Mouse (Mus musculus): ENCODE results near the gene Gpd1. TPM values are rescaled to one million over a fixed set of nuclear protein-coding genes. Genes with fewer than 3 reads are reported as not detected.
"Not testable (repeated sequence)": the region's sequence is repeated elsewhere in the genome, so short reads cannot be mapped to it uniquely, and the experiment has no call there.

Gene Gpd1
- polyA plus RNA-seq, 1 experiment from 2014 or later = 0.10 TPM

DNA sequence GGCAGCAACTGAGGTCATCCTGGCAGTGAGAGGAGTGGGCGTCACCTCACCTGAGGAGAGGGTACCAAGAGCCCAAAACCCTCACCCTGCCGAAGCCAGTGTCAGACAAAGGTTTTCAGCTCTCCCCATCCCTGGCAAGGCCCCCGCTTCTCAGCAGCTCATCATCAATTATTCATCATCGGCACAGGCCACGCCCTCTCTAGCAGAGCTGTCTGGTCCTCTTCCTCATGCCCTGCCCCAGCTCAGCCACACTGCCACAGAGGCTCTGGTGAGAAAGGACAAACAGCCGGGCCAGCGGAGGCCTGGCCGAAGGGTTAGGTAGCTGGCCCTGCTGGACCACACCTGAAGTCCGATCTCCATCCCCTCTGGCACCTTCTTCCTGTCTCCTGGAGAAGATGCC is 25.3 kb upstream of the Gpd1 start:
- no peak overlapping the region for H3K4me3 ChIP-seq (ENCODE audit: low read depth, low read length)

DNA sequence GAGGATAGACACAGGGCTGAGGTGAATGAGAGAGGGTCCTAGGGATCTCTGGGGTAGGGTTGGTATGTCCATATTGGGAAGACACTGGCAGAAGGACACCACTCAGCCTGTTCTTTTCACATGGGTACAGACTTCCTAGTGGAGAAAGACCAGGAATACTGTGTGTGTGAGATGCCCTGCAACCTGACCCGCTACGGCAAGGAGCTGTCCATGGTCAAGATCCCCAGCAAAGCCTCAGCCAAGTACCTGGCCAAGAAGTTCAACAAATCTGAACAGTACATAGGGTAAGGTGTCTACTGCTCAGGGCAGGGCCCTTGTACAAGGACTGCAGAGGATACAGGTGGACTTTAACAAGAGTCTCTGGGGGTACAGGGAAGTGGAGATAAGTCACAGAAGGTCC is 20.0 kb upstream of the Gpd1 start:
- WGBS = 11% methylated on average over 2 of the region's 2 CpGs
- H3K4me3 ChIP-seq (ENCODE audit: low read depth, low read length) = no peak overlapping the region
- ATAC-seq (replicated peaks; ENCODE audit: insufficient number of reproducible peaks, low FRiP score, low TSS enrichment, low read depth) (no peak), DNase-seq (ENCODE audit: low spot score) (peak; percentile 50)
- no peak overlapping the region for H3K4me2 ChIP-seq (ENCODE audit: low read depth, low read length)
- no peaks in the 10 kb centered on the region for H3K36me3 ChIP-seq (replicated peaks; ENCODE audit: control insufficient read depth, insufficient read depth, low read depth, low read length)
- no peaks in the 10 kb centered on the region for H3K4me1 ChIP-seq (ENCODE audit: control insufficient read depth, insufficient read depth, low read length)
- no peaks in the 10 kb centered on the region; the same call in 1 of the 2 replicates for H3K27me3 ChIP-seq (ENCODE audit: control insufficient read depth, insufficient read depth, low read length)
- no peak overlapping the region for H3K9ac ChIP-seq (replicated peaks; ENCODE audit: low read length)
- H3K9me3 ChIP-seq (replicated peaks; ENCODE audit: control insufficient read depth, low read length) = no peaks in the 10 kb centered on the region
- H3K27ac ChIP-seq (replicated peaks; ENCODE audit: low read depth, low read length) = no peak overlapping the region

More for the DNA sequence above, 25.3 kb upstream of the Gpd1 start:
- DNase-seq (ENCODE audit: low spot score) = no peak
- Histone ChIP-seq H3K27ac (replicated peaks; ENCODE audit: low read depth, low read length) (no peak overlapping the region), H3K9ac (replicated peaks; ENCODE audit: low read length) (no peak overlapping the region), H3K27me3 (ENCODE audit: control insufficient read depth, insufficient read depth, low read length) (no peaks in the 10 kb centered on the region; the same call in 1 of the 2 replicates), H3K9me3 (replicated peaks; ENCODE audit: control insufficient read depth, low read length) (no peaks in the 10 kb centered on the region), H3K4me2 (ENCODE audit: low read depth, low read length) (no peak overlapping the region), H3K36me3 (replicated peaks; ENCODE audit: control insufficient read depth, insufficient read depth, low read depth, low read length) (no peaks in the 10 kb centered on the region), H3K4me1 (ENCODE audit: control insufficient read depth, insufficient read depth, low read length) (no peaks in the 10 kb centered on the region)
- 58% methylated on average over 9 of the region's 9 CpGs for WGBS
- ATAC-seq (replicated peaks; ENCODE audit: insufficient number of reproducible peaks, low FRiP score, low TSS enrichment, low read depth) = no peak

GRCm38 (mm10) chr15:99698533-99699085 is 18.7 kb upstream of the Gpd1 start:
- H3K27me3 ChIP-seq (ENCODE audit: control insufficient read depth, insufficient read depth, low read length) = no peaks in the 10 kb centered on the region; the same call in 1 of the 2 replicates
- DNase-seq (ENCODE audit: low spot score) (no peak), ATAC-seq (replicated peaks; ENCODE audit: insufficient number of reproducible peaks, low FRiP score, low TSS enrichment, low read depth) (no peak)
- no peak overlapping the region for H3K9ac ChIP-seq (replicated peaks; ENCODE audit: low read length)
- no peaks in the 10 kb centered on the region for H3K36me3 ChIP-seq (replicated peaks; ENCODE audit: control insufficient read depth, insufficient read depth, low read depth, low read length)
- WGBS = 31% methylated on average over 20 of the region's 20 CpGs
- H3K4me3 ChIP-seq (ENCODE audit: low read depth, low read length) = no peak overlapping the region
- H3K4me1 ChIP-seq (ENCODE audit: control insufficient read depth, insufficient read depth, low read length) = no peaks in the 10 kb centered on the region; the same call in 1 of the 2 replicates
- H3K4me2 ChIP-seq (ENCODE audit: low read depth, low read length) = no peak overlapping the region
- H3K27ac ChIP-seq (replicated peaks; ENCODE audit: low read depth, low read length) = no peak overlapping the region
- H3K9me3 ChIP-seq (replicated peaks; ENCODE audit: control insufficient read depth, low read length) = no peaks in the 10 kb centered on the region

DNA sequence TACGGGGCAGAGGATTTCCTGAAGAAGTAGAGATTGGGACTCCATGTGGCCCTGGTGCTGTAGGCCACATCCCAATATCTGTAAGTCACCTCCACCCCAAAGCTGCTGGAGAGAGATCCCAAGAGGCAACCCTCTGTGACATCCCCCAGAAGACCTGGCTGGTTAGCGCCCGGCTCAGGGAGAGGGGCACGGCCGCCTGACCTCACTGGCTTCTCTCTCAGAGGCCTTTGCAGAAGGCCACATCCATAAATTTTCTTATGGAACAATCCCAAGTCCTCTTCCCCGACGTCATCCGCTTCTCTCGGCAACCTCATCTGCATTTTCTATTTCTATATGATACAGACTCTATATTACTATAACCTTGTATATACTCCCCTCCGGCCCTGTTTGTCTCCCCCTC is 17.6 kb upstream of the Gpd1 start:
- Histone ChIP-seq H3K9ac (replicated peaks; ENCODE audit: low read length) (no peak overlapping the region), H3K4me1 (ENCODE audit: control insufficient read depth, insufficient read depth, low read length) (no peaks in the 10 kb centered on the region; the same call in none of the 2 replicates), H3K27me3 (ENCODE audit: control insufficient read depth, insufficient read depth, low read length) (no peaks in the 10 kb centered on the region; the same call in 1 of the 2 replicates), H3K4me2 (ENCODE audit: low read depth, low read length) (no peak overlapping the region), H3K4me3 (ENCODE audit: low read depth, low read length) (no peak overlapping the region), H3K27ac (replicated peaks; ENCODE audit: low read depth, low read length) (no peak overlapping the region), H3K36me3 (replicated peaks; ENCODE audit: control insufficient read depth, insufficient read depth, low read depth, low read length) (peaks cover 3% of the 10 kb centered on the region; the same call in 1 of the 2 replicates), H3K9me3 (replicated peaks; ENCODE audit: control insufficient read depth, low read length) (no peaks in the 10 kb centered on the region)
- 85% methylated on average over 10 of the region's 10 CpGs for WGBS
- DNase-seq (ENCODE audit: low spot score) = no peak
- no peak for ATAC-seq (replicated peaks; ENCODE audit: insufficient number of reproducible peaks, low FRiP score, low TSS enrichment, low read depth)

DNA sequence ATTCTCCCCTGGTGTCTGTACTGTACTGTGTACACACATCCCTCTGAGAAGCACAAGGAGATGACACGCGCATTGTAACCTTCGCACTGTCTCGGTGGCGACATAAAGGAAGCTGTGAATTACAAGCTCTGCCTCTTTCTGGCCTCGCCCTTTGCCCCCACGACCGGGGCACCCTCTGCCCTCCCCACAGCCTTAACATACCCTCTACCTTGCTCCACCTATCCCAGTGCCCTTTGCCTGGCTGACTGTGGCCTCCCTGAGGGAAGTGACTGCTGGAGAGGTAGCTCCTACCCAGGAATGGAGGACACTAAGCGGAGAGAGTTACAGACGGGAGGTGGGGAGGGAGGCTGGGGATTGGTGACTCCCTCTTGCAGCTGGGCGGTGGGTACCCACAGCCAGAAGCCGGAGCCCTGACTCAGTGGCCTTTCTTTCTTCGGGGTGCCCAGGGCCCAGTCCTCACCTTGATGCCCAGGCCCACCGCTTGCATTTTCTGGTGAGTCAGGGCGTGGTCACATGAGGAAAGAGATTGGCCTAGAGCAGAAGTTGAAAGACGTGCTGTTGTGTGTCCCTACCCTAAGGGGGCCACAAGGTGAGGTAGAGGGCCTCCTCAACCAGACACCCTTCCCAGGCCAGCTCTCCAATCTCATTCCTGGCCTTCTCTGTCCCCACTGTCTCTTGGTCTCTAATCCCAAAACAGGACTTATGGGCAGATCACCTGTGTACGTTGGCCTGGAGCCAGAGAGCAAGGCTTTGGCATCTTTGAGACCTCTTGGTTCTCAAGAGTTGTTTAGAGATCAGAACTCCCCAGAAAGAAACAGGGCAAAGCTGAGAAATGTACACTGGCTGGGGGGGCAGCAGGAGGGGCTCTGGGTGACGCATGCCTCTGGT is 16.9 kb upstream of the Gpd1 start:
- Histone ChIP-seq H3K4me2 (ENCODE audit: low read depth, low read length) (no peak overlapping the region), H3K4me1 (ENCODE audit: control insufficient read depth, insufficient read depth, low read length) (no peaks in the 10 kb centered on the region; the same call in none of the 2 replicates), H3K9ac (replicated peaks; ENCODE audit: low read length) (no peak overlapping the region), H3K36me3 (replicated peaks; ENCODE audit: control insufficient read depth, insufficient read depth, low read depth, low read length) (peaks cover 6% of the 10 kb centered on the region; the same call in 1 of the 2 replicates), H3K27me3 (ENCODE audit: control insufficient read depth, insufficient read depth, low read length) (no peaks in the 10 kb centered on the region; the same call in 1 of the 2 replicates), H3K9me3 (replicated peaks; ENCODE audit: control insufficient read depth, low read length) (no peaks in the 10 kb centered on the region), H3K27ac (replicated peaks; ENCODE audit: low read depth, low read length) (no peak overlapping the region), H3K4me3 (ENCODE audit: low read depth, low read length) (no peak overlapping the region)
- WGBS = 84% methylated on average over 18 of the region's 18 CpGs
- no peak for DNase-seq (ENCODE audit: low spot score)
- no peak for ATAC-seq (replicated peaks; ENCODE audit: insufficient number of reproducible peaks, low FRiP score, low TSS enrichment, low read depth)

- H3K27ac ChIP-seq (replicated peaks; ENCODE audit: low read depth, low read length); DNase-seq (ENCODE audit: low spot score); ATAC-seq (replicated peaks; ENCODE audit: insufficient number of reproducible peaks, low FRiP score, low TSS enrichment, low read depth); H3K4me1 ChIP-seq (ENCODE audit: control insufficient read depth, insufficient read depth, low read length); H3K9me3 ChIP-seq (replicated peaks; ENCODE audit: control insufficient read depth, low read length); H3K27me3 ChIP-seq (ENCODE audit: control insufficient read depth, insufficient read depth, low read length): not testable (repeated sequence)
- Histone ChIP-seq H3K4me2 (ENCODE audit: low read depth, low read length) (peak overlapping the region; percentile 25; the same call in 1 of the 2 replicates), H3K4me3 (ENCODE audit: low read depth, low read length) (peak overlapping the region; percentile 80), H3K9ac (replicated peaks; ENCODE audit: low read length) (peak overlapping the region; percentile 98), H3K36me3 (replicated peaks; ENCODE audit: control insufficient read depth, insufficient read depth, low read depth, low read length) (peaks cover 14% of the 10 kb centered on the region)
- WGBS = 49% methylated on average over 16 of the region's 16 CpGs
Observed at GRCm38 (mm10) chr15:99701640-99701998, 15.7 kb upstream of the Gpd1 start.

DNA sequence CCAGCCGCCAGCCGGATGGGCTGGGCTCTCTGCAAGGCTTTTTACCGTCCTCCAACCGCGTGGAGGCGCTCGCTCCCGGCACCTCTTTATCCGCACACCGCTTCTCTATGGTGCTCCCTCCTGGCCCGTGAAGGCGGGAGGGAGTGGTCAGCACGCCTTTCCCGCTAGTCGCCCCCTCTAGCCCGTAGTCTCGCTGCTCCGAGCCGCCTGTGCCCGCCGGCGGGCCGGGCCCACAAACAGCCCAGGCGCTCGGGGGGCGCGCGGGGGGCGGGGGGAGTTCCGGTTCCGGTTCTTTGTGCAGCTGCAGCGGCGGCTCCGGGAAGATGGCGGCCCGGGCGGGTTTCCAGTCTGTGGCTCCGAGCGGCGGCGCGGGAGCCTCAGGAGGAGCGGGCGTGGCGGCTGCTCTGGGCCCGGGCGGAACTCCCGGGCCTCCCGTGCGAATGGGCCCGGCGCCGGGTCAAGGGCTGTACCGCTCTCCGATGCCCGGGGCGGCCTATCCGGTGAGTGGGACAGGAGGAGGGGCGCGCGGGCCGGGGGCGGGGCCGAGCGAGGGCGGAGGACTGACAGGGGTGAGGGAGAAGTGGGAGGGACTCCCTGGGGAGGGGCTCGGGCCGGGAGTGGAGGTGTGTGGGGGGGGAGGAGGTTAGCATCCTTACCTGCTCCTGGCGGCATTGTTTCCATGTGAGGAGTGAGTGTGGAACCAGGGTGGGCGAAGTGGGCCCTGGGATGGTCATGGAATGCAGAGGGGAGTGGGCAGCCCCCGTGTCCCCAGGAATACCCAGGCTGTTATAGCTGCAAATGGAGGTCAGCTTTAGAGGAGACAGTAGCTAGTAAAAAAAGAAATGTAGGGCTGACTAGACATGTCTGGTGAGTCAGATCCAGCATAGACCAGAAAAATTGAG is 15.1 kb upstream of the Gpd1 start, which contains the start of gene Smarcd1:
Gene Smarcd1, plus strand, starts transcription at position 131 of the 902 bp plus-strand sequence.
- H3K4me2 ChIP-seq (ENCODE audit: low read depth, low read length) = peak within 1 kb of the TSS; percentile 65
- H3K4me3 ChIP-seq (ENCODE audit: low read depth, low read length) = peak within 1 kb of the TSS; percentile 80
- DNase-seq (ENCODE audit: low spot score) = peak; percentile 96
- under 1% methylated on average over 71 of the region's 71 CpGs for WGBS
- H3K9me3 ChIP-seq (replicated peaks; ENCODE audit: control insufficient read depth, low read length) = no peaks in the 10 kb centered on the region
- peak within 1 kb of the TSS; percentile 98 for H3K9ac ChIP-seq (replicated peaks; ENCODE audit: low read length)
- H3K4me1 ChIP-seq (ENCODE audit: control insufficient read depth, insufficient read depth, low read length) = no peaks in the 10 kb centered on the region; the same call in none of the 2 replicates
- peak; percentile 95 for ATAC-seq (replicated peaks; ENCODE audit: insufficient number of reproducible peaks, low FRiP score, low TSS enrichment, low read depth)
- no peaks in the 10 kb centered on the region for H3K27me3 ChIP-seq (ENCODE audit: control insufficient read depth, insufficient read depth, low read length)
- peaks cover 14% of the 10 kb centered on the region for H3K36me3 ChIP-seq (replicated peaks; ENCODE audit: control insufficient read depth, insufficient read depth, low read depth, low read length)
- H3K27ac ChIP-seq (replicated peaks; ENCODE audit: low read depth, low read length) = peak within 1 kb of the TSS; percentile 95

All from embryonic facial prominence, embryonic 11.5 days (tissue).